Mouse (Mus musculus): Measurements from ENCODE around the gene Tmem139. TPM values are rescaled to one million over a fixed set of nuclear protein-coding genes. Genes with fewer than 3 reads are reported as not detected.

The Tmem139 gene
- not detected for total RNA-seq (2021)

DNA sequence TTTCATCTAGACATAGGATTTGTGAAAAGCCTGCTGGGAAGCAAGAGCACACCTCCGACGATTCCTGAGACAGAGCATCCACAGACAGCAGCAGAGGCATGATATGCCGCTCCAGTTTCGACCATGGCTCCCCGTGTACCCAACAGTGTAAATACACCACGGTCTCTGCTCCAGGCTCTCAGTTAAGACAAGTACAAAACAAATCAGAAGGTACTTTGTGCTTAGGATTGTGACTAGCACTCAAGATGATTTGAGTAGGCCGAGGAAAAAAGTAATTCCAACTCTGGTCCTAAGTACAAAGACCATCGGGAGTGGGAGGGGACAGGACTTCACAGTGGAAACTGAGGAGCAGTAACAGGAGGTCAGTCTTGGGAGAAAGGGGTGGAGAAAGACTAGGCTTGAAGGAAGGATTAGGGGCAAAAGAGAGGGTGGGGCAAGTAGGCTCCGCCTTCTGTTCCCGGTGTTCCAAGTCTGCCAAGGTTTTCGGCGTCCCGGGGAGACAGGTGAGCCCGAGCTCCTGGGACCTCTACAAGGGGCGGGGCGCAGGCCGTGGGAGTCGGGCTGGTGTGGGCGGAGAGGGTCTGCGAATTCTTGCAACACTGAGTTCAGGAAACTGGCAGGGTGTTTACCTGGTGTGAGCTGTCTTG lies at the start of gene Tmem139:
TSS of gene Tmem139 (plus strand) at position 447 of the 647 bp plus-strand sequence.
- DNase-seq: no peak
- intact Hi-C loops (cut with DNase I): loop anchor here (2.0 to 10.0 kb wide), 2 partner anchors 499 to 657 kb away; partner anchors contain the start of gene Ephb6

DNA sequence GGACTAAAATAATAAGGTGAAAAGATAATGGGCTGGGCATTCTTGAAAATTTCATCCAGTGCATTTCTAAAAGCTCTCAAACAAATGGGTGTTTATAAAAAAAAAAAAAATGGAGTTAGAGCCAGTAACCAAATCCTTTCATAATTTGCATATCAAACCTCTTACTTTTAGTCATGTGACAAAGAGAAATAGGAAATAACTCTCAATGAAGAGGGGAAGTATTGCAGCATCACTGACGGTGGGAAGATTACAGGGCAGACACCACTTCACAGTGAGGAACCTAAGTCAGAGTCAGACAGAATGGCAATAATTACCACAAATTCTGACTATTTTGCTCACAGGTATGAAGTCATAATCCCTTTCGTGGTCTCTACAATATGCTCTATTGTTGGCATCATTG lies 46.7 kb upstream of the Tmem139 start, which contains the start of gene Tas2r144:
TSS of gene Tas2r144 (plus strand) at position 301 of the 400 bp plus-strand sequence.
- no peak for DNase-seq
- intact Hi-C loops (cut with DNase I): no loop called here

DNA sequence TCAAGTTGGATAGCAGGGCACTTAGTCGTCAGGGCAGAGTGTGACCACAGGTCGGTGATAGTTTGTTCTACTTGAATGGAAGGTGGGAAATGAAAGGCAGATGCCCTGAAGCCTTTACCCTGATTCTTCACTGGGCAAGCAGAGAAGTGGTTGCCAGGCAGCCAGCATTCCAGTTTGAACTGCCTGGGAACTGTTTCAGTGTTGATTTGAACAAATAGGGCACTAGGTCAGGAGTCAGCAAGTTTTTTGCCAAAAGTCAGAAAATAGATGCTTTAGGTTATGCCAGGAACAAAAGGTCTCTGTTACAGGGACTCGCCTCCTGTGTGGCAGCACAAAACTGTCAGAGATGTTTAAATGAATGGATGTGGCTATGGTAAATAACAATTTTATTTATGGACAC lies 39.5 kb upstream of the Tmem139 start:
- intact Hi-C loops (cut with DNase I): loop anchor here (10.0 kb wide), 1 partner anchor 643 kb away; no protein-coding TSS in a partner anchor
- DNase-seq: no peak

DNA sequence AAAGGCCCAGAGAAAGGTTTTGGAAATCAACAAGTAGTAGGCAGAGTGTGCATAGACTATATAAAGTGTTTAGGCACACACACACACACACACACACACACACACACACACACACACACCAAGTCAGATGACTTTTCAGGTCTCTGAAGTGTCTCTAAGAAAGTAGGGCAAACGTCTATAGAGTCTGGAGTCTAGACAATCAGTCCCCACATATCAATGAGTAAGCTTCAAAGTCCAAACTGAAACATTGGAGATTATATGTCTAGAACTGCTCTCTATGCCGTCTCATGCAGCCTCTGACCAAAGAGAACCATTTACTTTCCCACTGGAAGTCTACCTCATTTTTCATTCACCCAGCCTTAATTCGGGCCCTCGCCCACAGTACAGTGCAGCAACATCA lies 36.7 kb upstream of the Tmem139 start:
- intact Hi-C loops (cut with DNase I): loop anchor here (5.0 to 10.0 kb wide), 2 partner anchors 417 to 640 kb away; no protein-coding TSS in a partner anchor
- DNase-seq: no peak

DNA sequence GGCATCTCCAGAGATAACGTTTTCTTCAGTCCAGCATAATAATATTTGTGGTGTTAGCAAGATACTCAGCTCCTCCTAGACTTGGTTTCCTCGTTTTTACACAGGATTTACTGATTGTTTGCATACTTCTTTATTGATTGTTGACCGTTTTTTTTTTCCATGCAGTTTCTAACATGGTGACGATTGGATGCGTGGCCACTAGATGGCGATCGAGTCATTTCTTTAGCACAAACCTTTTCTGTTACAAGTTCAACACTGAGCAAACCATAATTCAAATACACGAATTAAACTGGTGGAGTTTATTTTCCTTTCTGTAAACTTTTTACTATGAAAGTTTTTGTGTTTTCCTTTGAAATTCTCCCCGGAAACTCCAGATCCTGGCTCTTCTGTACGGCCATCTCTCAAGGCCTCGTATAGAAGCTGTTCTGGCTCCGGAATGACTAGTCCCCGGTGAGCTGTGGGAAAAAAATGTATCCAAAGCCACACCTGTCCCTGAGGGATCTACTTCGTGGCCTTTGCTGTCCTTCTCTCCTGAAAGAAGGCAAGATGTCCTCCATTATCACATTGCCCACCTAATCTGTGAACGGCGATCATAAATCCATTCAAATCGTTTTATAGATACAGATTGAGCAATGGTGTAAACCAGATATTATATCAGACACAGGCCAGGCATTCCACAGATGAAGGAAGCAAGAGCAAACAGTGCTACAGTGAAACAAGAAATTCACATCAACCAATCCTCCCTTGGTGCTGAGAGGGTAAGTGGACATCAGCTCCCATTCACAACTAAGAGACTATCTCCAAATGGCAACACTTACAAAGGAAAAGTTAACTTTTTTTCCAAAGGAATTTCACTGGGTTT lies 34.3 kb upstream of the Tmem139 start:
- intact Hi-C loops (cut with DNase I): loop anchor here (1.0 to 10.0 kb wide), 6 partner anchors 29 to 637 kb away; partner anchors contain the start of genes Casp2 and Fam131b

DNA sequence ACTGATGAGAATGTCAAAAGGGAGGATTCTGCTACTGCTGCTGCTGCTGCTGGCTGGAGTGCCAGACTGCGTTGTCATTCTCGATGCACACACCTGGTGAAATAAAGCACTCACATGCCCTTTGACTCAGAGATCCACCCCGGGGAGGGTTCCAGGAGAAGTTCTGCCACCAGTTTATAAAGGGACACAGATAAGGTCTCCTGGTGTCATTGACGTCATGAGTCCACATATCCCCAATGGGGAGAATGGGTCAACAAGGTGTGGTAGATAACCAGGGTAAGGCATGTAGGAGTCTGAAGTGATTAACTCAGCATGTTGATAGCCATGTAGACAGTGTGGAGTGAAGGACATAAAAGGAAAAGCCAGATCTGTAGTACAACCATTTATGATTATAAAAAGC lies 32.2 kb upstream of the Tmem139 start:
- intact Hi-C loops (cut with DNase I): loop anchor here (2.0 to 10.0 kb wide), 3 partner anchors 95 to 635 kb away; partner anchors contain the start of gene Fam131b
- DNase-seq: no peak

More for the DNA sequence above, 34.3 kb upstream of the Tmem139 start:
- peak; percentile 64 to 84 for DNase-seq

DNA sequence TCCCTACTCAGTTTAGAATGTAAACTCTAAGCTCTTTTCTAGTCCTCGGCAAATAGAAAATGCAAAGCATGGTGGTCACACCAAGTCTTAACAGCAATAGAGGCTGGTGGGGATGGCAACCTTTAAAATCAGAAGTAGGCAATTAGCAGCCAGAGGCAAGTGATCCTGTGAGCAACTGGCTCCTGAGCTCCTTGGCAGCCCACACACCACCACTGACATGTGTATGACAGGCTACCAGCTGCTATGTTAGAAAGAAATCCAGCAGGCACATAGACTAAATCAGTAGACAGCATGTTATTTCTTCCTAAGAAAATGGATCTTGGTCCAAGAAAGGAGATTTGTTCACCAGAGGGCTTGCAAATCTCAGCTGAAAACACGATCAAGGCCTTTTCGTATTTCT lies 30.6 kb upstream of the Tmem139 start:
- DNase-seq: no peak
- intact Hi-C loops (cut with DNase I): no loop called here

DNA sequence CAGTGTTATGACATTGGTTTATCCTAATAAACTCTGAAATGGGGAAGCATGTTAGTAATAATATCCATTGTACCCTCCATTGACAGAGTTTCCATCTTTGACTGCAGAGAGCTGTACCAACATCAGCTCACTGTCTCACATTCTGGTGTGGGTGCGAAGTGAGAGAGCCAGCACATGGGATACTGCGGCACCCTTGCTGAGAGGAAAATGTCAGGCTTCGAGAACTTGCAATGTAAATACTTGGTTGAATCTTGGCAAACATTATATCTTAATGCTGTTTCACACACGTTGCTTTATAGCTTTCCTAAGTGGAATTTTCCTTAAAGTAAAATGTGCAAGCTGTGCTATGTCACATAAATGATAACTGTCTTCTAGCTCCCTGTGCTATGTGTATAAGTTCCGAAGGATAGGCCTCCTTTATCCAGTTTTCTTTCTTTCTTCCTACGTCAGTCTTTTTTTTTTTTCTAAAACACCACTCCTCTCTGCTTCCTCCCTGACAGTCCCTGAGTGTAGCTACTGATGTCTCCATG lies 24.4 kb upstream of the Tmem139 start:
- no peak for DNase-seq
- intact Hi-C loops (cut with DNase I): no loop called here

DNA sequence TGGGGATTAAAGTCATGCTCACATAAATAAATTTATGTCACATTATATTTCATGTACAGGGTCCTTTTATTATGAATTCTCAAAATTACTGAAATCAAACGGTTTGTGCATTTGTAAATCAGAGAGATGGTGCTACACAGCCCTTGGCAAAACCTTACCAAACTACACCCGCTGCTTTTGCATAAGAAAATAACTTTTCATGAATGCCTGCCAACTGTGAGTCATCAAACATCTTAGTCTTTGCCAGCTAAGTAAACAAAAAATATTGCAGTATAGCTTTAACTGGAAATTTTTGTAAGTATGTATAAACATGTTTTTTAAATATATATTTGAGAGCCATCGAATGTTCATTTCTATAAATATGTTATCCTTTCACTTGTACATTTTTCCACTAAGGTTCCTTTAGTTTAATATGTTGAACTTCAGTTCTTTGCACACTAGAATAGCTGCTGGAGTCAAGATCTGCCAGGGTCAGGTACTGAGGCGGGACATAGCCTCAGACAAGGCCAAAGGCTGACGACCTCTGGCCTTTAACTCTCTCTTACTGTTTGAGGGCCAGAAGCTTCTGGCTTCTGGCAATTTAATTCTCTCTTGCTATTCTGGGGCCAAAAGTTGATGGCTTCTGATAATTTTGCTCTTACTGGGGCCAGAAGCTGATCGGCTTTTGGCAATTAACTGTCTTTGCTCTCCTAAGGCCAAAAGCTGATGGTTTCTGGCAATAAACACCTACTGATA lies 20.3 kb upstream of the Tmem139 start:
- intact Hi-C loops (cut with DNase I): no loop called here

DNA sequence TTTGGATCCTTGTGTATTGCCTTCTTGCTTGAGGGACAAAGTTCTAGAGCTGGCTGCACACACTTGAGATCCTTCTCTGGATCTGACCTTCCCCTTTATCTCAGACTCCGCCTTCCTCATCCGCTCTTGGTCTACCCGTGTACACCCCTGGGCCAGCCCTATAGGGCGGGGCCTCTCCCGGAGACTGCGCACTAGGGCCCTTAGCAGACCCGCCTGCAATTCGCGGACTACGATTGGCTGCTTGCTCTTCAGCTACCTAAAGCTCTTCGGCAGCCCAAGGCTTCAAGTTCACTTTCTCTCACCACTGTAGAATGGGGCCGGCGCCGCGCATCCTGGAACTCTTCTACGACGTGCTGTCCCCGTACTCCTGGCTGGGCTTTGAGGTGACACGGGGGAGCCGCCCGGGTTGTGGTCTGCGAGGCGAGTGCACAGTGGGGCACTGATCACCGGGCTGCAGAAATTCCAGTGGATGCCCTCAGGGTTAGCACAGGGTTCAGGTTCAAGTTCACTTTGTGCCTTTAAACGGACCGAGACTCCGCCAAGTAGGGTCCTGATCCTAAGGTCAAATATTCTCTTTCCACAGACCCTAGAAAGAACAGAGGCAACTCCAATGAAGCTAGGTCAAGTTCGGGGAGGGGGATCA lies 15.9 kb upstream of the Tmem139 start, which contains the start of gene Gstk1:
TSS of gene Gstk1 (plus strand) at position 225 of the 643 bp plus-strand sequence.
- intact Hi-C loops (cut with DNase I): no loop called here
- DNase-seq: peak; percentile 80 to 85

More for the DNA sequence above, 20.3 kb upstream of the Tmem139 start:
- no peak for DNase-seq

DNA sequence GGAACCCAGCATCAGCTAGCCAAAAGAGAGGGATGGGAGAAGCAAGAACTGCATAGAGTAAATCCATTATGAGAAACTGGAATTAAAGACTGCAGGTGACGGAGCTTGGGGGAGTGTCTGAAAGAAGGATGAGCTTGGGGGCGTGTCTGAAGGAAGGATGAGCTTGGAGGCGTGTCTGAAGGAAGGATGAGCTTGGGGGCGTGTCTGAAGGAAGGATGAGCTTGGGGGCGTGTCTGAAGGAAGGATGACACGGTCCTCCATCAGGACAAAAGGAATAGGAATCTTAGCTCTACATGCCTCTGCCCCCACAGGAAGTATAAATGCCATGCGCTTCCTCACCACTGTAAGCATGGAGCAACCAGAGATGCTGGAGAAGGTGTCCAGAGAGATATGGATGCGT lies 14.6 kb upstream of the Tmem139 start:
- no peak for DNase-seq
- intact Hi-C loops (cut with DNase I): no loop called here

DNA sequence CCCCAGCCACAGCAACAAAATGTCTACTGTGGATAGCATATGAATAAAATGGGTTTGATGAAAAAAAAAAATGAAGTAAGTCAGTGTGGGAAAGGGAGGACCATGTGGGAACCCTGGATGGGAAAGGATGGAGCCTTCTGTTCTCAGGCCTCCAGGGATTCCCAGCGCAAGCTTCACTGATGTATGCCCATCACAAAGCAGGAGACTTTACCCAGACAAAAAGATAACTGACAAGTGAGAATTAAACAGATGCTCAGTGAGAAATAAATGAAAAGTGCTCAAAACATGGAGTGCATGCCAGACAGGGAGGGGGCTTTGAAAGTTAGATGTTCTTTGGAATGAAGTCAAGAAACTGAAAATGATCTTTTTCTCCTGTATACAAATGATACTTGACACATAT lies 13.8 kb upstream of the Tmem139 start:
- intact Hi-C loops (cut with DNase I): no loop called here
- DNase-seq: no peak

DNA sequence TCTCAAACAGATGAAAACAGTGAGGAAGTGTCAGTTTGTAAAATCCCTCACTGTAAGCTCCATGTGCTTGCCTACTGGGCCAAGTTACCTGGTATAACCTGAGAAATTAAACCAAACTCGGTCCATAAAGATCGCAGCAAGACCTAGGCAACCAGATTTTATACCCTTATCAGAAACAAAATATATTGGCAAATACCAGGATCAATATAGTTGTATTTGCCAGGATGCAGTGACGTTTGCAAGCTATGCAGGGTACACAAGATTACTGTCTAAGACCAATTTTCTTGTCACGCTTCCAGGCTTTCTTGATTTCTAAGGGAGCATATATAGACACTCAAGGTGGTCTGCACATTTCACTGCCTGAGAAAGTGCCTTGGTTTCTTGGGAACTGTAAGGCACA lies 10.0 kb upstream of the Tmem139 start:
- DNase-seq: no peak
- intact Hi-C loops (cut with DNase I): no loop called here

DNA sequence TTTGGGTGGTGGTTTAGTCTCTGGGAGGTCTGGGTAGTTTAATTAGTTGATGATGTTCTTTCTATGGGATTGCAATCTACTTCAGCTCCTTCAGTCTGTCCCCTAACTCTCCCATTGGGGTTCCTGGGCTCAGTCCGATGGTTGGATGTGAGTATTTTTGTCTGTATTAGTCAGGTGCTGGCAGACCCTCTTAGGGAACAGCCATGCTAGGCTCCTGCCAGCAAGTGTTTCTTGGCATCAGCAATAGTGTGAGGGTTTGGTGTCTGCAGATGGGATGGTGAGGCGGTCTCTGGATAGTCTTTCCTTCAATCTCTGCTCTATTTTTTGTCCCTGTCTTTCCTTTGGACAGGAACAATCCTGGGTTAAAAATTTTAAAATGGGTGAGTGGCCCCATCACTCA lies 8.7 kb upstream of the Tmem139 start:
- no peak for DNase-seq
- intact Hi-C loops (cut with DNase I): no loop called here

DNA sequence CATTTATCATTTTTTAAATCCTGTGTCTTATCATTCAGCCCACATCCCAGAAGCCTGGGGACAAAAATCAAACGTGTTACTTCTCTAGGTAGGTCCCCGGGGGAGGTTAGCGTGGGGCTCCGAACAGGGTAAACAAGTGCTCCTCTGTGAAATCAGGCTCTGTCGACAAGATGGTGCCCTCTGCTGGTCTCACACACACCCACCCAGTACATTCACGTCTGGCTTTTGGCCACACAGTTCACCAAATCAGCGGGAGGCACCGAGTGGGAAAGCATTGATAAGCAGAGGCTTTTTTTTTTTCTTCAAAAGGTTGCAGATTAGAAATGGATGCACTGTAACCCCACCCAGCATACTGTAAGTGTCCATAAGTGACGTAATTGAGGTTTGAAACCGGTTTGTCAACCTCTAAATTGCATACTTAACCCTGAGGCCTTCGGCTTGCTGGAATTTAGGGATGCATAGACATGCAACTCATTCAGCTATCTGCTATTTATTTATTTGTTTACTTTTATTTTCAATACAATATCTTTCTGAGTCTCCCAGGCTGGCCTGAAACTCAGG lies 4.4 kb upstream of the Tmem139 start:
- intact Hi-C loops (cut with DNase I): loop anchor here (2.0 kb wide), 1 partner anchor 31 kb away; no protein-coding TSS in a partner anchor
- peak; percentile 52 to 66 for DNase-seq

DNA sequence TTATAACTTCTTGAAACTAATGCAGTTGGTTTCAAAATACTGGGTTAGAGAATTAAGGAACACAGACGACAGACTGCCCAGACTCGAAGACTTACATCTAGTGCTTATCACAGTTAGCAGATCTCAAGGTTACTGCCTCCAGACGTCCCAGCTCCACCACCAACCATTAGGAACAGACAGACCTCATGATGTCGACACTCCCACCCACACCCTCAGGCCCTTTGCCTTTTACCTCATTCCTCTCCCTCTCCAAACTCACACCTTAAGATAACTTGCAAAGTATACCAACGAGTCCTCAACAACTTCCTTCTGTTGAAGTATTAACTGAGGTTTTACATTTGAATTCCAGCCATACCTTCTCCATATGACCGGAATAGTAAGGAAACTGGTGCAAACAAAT lies 1.3 kb upstream of the Tmem139 start:
- intact Hi-C loops (cut with DNase I): loop anchor here (2.0 to 10.0 kb wide), 2 partner anchors 498 to 656 kb away; partner anchors contain the start of gene Ephb6
- DNase-seq: no peak

DNA sequence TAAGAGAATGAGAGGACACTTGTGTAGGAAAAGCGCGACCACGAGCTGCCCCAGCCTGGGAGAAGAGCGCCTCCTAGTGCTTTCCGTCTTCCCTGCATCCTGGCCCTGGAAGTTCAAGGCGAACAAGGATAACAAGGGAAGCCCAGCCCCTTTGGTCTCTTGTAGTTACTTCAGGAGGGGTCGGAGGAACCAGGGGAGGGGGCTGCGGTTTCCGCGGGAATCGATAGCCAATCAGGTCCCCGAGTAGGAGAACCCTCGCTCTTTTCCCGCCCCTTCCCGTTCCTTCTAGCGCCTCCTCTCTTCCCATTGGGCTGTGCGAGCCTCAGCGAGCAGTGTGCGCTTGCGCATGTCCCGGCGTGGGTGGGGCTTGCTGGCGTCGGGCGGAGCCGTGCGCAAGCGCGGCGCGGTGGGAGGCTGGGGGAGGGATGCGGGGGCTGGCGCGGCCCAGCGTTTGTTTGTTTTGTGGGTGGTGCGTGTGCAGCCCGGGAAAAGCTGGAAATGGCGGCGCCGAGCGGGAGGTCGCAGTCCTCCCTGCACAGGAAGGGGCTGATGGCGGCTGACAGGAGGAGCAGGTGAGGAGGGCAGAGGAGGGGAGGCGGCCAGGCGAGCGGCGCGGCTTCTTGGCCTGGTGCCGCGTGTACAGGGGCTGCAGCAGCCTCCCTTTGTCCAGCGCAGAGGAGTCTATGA lies 3.0 kb downstream of the Tmem139 start, which contains the start of gene Casp2:
TSS of gene Casp2 (plus strand) at position 360 of the 687 bp plus-strand sequence.
- intact Hi-C loops (cut with DNase I): loop anchor here (1.0 to 10.0 kb wide), 5 partner anchors 37 to 660 kb away; partner anchors contain the start of genes Ephb6, Fam131b and Zyx

More for the DNA sequence above, 3.0 kb downstream of the Tmem139 start, which contains the start of gene Casp2:
- DNase-seq: peak; percentile 99
